Mouse (Mus musculus): ENCODE measurements around the gene Slc28a1. TPM values are rescaled to one million over a fixed set of nuclear protein-coding genes. Genes with fewer than 3 reads are reported as not detected.

Slc28a1 gene
- polyA plus RNA-seq (2016; fragmentation: Nextera tagmentation; extraction: Ambion mirVana): 0.05 TPM in 1 of 2 replicates, not detected in the other

GRCm38 (mm10) chr7:81114555-81114954 lies at the start of gene Slc28a1:
Slc28a1 (plus strand) TSS chr7:81114799.
- DNase-seq (ENCODE audit: low spot score): no peak
- H3K9me3 ChIP-seq: no peaks in the 10 kb centered on the region
- no peak within 1 kb of the TSS for H3K4me3 ChIP-seq
- WGBS: 82% methylated on average over 6 of the region's 6 CpGs
- peaks cover 6% of the 10 kb centered on the region; the same call in 1 of the 2 replicates for H3K27me3 ChIP-seq (replicated peaks; ENCODE audit: low read depth, poor library complexity, severe bottlenecking)
- no peak within 1 kb of the TSS for H3K27ac ChIP-seq (replicated peaks)
- peaks cover 5% of the 10 kb centered on the region for H3K4me1 ChIP-seq
- H3K36me3 ChIP-seq (replicated peaks): no peaks in the 10 kb centered on the region

GRCm38 (mm10) chr7:81066714-81067113 lies 47.9 kb upstream of the Slc28a1 start:
- DNase-seq (ENCODE audit: low spot score): no peak
- WGBS: 41% methylated on average over 6 of the region's 6 CpGs
- H3K4me3 ChIP-seq: no peak overlapping the region
- H3K9me3 ChIP-seq: no peaks in the 10 kb centered on the region
- peaks cover 3% of the 10 kb centered on the region for H3K4me1 ChIP-seq
- H3K36me3 ChIP-seq (replicated peaks): no peaks in the 10 kb centered on the region
- no peak overlapping the region for H3K27ac ChIP-seq (replicated peaks)
- no peaks in the 10 kb centered on the region; the same call in 1 of the 2 replicates for H3K27me3 ChIP-seq (replicated peaks; ENCODE audit: low read depth, poor library complexity, severe bottlenecking)

GRCm38 (mm10) chr7:81072463-81072862 lies 42.1 kb upstream of the Slc28a1 start:
- 0 out of 2 replicates have a peak, but pooled peaks cover under 1% of the 10 kb centered on the region for H3K27me3 ChIP-seq (replicated peaks; ENCODE audit: low read depth, poor library complexity, severe bottlenecking)
- no peak overlapping the region for H3K27ac ChIP-seq (replicated peaks)
- H3K36me3 ChIP-seq (replicated peaks): no peaks in the 10 kb centered on the region
- H3K4me3 ChIP-seq: no peak overlapping the region
- no peaks in the 10 kb centered on the region for H3K9me3 ChIP-seq
- DNase-seq (ENCODE audit: low spot score): no peak
- peaks cover 36% of the 10 kb centered on the region for H3K4me1 ChIP-seq
- 33% methylated on average over 5 of the region's 5 CpGs for whole genome bisulfite sequencing

- no peak overlapping the region for H3K27ac ChIP-seq (replicated peaks)
- no peaks in the 10 kb centered on the region for H3K9me3 ChIP-seq
- H3K27me3 ChIP-seq (replicated peaks; ENCODE audit: low read depth, poor library complexity, severe bottlenecking): 0 out of 2 replicates have a peak, but pooled peaks cover 5% of the 10 kb centered on the region
- H3K4me1 ChIP-seq: peaks cover 36% of the 10 kb centered on the region
- DNase-seq (ENCODE audit: low spot score): no peak
- no peak overlapping the region for H3K4me3 ChIP-seq
- H3K36me3 ChIP-seq (replicated peaks): no peaks in the 10 kb centered on the region
- 82% methylated on average over 5 of the region's 5 CpGs for WGBS
Observed at GRCm38 (mm10) chr7:81073273-81073672, 41.3 kb upstream of the Slc28a1 start.

- H3K36me3 ChIP-seq (replicated peaks): no peaks in the 10 kb centered on the region
- peak; percentile 54 for DNase-seq (ENCODE audit: low spot score)
- H3K4me1 ChIP-seq: peaks cover 36% of the 10 kb centered on the region
- H3K27me3 ChIP-seq (replicated peaks; ENCODE audit: low read depth, poor library complexity, severe bottlenecking): 0 out of 2 replicates have a peak, but pooled peaks cover 5% of the 10 kb centered on the region
- 45% methylated on average over 9 of the region's 9 CpGs for WGBS
- no peak overlapping the region for H3K4me3 ChIP-seq
- peak overlapping the region; percentile 16; the same call in 1 of the 2 replicates for H3K27ac ChIP-seq (replicated peaks)
- H3K9me3 ChIP-seq: no peaks in the 10 kb centered on the region
Observed at GRCm38 (mm10) chr7:81074546-81074945, 40.1 kb upstream of the Slc28a1 start.

- peak overlapping the region; percentile 2; the same call in 1 of the 2 replicates for H3K27ac ChIP-seq (replicated peaks)
Observed at GRCm38 (mm10) chr7:81075299-81075698, 39.3 kb upstream of the Slc28a1 start.

GRCm38 (mm10) chr7:81075732-81076131 lies 38.9 kb upstream of the Slc28a1 start:
- Histone ChIP-seq H3K4me3 (no peak overlapping the region), H3K27ac (replicated peaks) (peak overlapping the region; percentile 2; the same call in 1 of the 2 replicates), H3K27me3 (replicated peaks; ENCODE audit: low read depth, poor library complexity, severe bottlenecking) (0 out of 2 replicates have a peak, but pooled peaks cover 5% of the 10 kb centered on the region), H3K4me1 (peaks cover 36% of the 10 kb centered on the region), H3K9me3 (no peaks in the 10 kb centered on the region), H3K36me3 (replicated peaks) (no peaks in the 10 kb centered on the region)
- 89% methylated on average over 5 of the region's 5 CpGs for WGBS
- no peak for DNase-seq (ENCODE audit: low spot score)

More at GRCm38 (mm10) chr7:81075299-81075698, 39.3 kb upstream of the Slc28a1 start:
- Histone ChIP-seq H3K4me3 (no peak overlapping the region), H3K9me3 (no peaks in the 10 kb centered on the region), H3K27me3 (replicated peaks; ENCODE audit: low read depth, poor library complexity, severe bottlenecking) (0 out of 2 replicates have a peak, but pooled peaks cover 5% of the 10 kb centered on the region), H3K36me3 (replicated peaks) (no peaks in the 10 kb centered on the region), H3K4me1 (peaks cover 36% of the 10 kb centered on the region)
- no peak for DNase-seq (ENCODE audit: low spot score)
- WGBS: 69% methylated on average over 7 of the region's 7 CpGs

- no peak overlapping the region for H3K4me3 ChIP-seq
- H3K27me3 ChIP-seq (replicated peaks; ENCODE audit: low read depth, poor library complexity, severe bottlenecking): 0 out of 2 replicates have a peak, but pooled peaks cover 5% of the 10 kb centered on the region
- H3K9me3 ChIP-seq: no peaks in the 10 kb centered on the region
- no peaks in the 10 kb centered on the region for H3K36me3 ChIP-seq (replicated peaks)
- 65% methylated on average over 6 of the region's 6 CpGs for WGBS
- H3K4me1 ChIP-seq: peaks cover 40% of the 10 kb centered on the region
- no peak overlapping the region for H3K27ac ChIP-seq (replicated peaks)
- no peak for DNase-seq (ENCODE audit: low spot score)
Observed at GRCm38 (mm10) chr7:81077009-81077408, 37.6 kb upstream of the Slc28a1 start.

- H3K9me3 ChIP-seq: no peaks in the 10 kb centered on the region
- H3K36me3 ChIP-seq (replicated peaks): no peaks in the 10 kb centered on the region
- WGBS: 88% methylated on average over 6 of the region's 6 CpGs
- no peak overlapping the region for H3K27ac ChIP-seq (replicated peaks)
- no peak for DNase-seq (ENCODE audit: low spot score)
- peaks cover 33% of the 10 kb centered on the region for H3K4me1 ChIP-seq
- 0 out of 2 replicates have a peak, but pooled peaks cover 5% of the 10 kb centered on the region for H3K27me3 ChIP-seq (replicated peaks; ENCODE audit: low read depth, poor library complexity, severe bottlenecking)
- no peak overlapping the region for H3K4me3 ChIP-seq
Observed at GRCm38 (mm10) chr7:81078740-81079139, 35.9 kb upstream of the Slc28a1 start.

GRCm38 (mm10) chr7:81093420-81093965 lies 21.1 kb upstream of the Slc28a1 start:
- peak overlapping the region; percentile 41; the same call in 1 of the 2 replicates for H3K27ac ChIP-seq (replicated peaks)
- no peak for DNase-seq (ENCODE audit: low spot score)
- no peaks in the 10 kb centered on the region for H3K9me3 ChIP-seq
- no peak overlapping the region for H3K4me3 ChIP-seq
- peaks cover 12% of the 10 kb centered on the region for H3K4me1 ChIP-seq
- no peaks in the 10 kb centered on the region for H3K36me3 ChIP-seq (replicated peaks)
- 60% methylated on average over 18 of the region's 18 CpGs for WGBS
- no peaks in the 10 kb centered on the region for H3K27me3 ChIP-seq (replicated peaks; ENCODE audit: low read depth, poor library complexity, severe bottlenecking)

- DNase-seq (ENCODE audit: low spot score): no peak
- H3K27ac ChIP-seq (replicated peaks): peak overlapping the region; percentile 41; the same call in 1 of the 2 replicates
- 77% methylated on average over 6 of the region's 6 CpGs for WGBS
Observed at GRCm38 (mm10) chr7:81094104-81094757, 20.4 kb upstream of the Slc28a1 start.

GRCm38 (mm10) chr7:81100341-81100740 lies 14.3 kb upstream of the Slc28a1 start:
- no peak overlapping the region for H3K27ac ChIP-seq (replicated peaks)
- no peak overlapping the region for H3K4me3 ChIP-seq
- no peaks in the 10 kb centered on the region for H3K9me3 ChIP-seq
- 83% methylated on average over 5 of the region's 5 CpGs for WGBS
- no peaks in the 10 kb centered on the region for H3K36me3 ChIP-seq (replicated peaks)
- no peaks in the 10 kb centered on the region for H3K27me3 ChIP-seq (replicated peaks; ENCODE audit: low read depth, poor library complexity, severe bottlenecking)
- no peaks in the 10 kb centered on the region for H3K4me1 ChIP-seq
- no peak for DNase-seq (ENCODE audit: low spot score)

More at GRCm38 (mm10) chr7:81094104-81094757, 20.4 kb upstream of the Slc28a1 start:
- Histone ChIP-seq H3K4me1 (peaks cover 12% of the 10 kb centered on the region), H3K4me3 (no peak overlapping the region), H3K36me3 (replicated peaks) (no peaks in the 10 kb centered on the region), H3K9me3 (no peaks in the 10 kb centered on the region), H3K27me3 (replicated peaks; ENCODE audit: low read depth, poor library complexity, severe bottlenecking) (no peaks in the 10 kb centered on the region)
